Mouse (Mus musculus): Measurements from ENCODE around the gene 4931440F15Rik.

- TF ChIP-seq CTCF (conservative IDR thresholded peaks at IDR 0.05; ENCODE audit: low read length) (no peak), NANOG (IDR thresholded peaks at IDR 0.05; ENCODE audit: borderline replicate concordance, low read length) (no peak)
Observed at GRCm38 (mm10) chr11:29801432-29802427, 23.7 kb downstream of the 4931440F15Rik start.
